Mouse (Mus musculus) intestine, postnatal 0 days (tissue): Measurements from ENCODE around the gene Map3k21. TPM values are rescaled to one million over a fixed set of nuclear protein-coding genes. Genes with fewer than 3 reads are reported as not detected.

Experiments used
- ATAC-seq: fragments of 200-750 bp; cut with Nextera tagmentation; 2 replicates; pipeline ENCODE4 v1.8.0; 2017; ENCODE audit warnings: mild to moderate bottlenecking, moderate TSS enrichment, moderate library complexity
- H3K27ac ChIP-seq: fragments of 300-500 bp; sonication (generic); 2 replicates; pipeline ENCODE4 v1.5.1; 2014; ENCODE audit warnings: mild to moderate bottlenecking, low read depth, low read length, moderate library complexity
- H3K27me3 ChIP-seq: fragments of 300-500 bp; sonication (generic); replicated peaks from 2 replicates; pipeline ENCODE4 v1.6.1; 2014; ENCODE audit warnings: low read length, mixed read lengths; ENCODE audit not compliant: control insufficient read depth, insufficient read depth
- H3K36me3 ChIP-seq: fragments of 300-500 bp; sonication (generic); 2 replicates; pipeline ENCODE4 v1.6.1; 2014; ENCODE audit warnings: mild to moderate bottlenecking, moderate library complexity; ENCODE audit not compliant: control insufficient read depth, insufficient read depth
- H3K4me1 ChIP-seq: fragments of 300-500 bp; sonication (generic); replicated peaks from 2 replicates; pipeline ENCODE4 v1.6.1; 2014; ENCODE audit warnings: antibody characterized with exemption, low read length, mixed read lengths; ENCODE audit not compliant: control insufficient read depth, insufficient read depth
- H3K4me2 ChIP-seq: fragments of 300-500 bp; sonication (generic); replicated peaks from 2 replicates; pipeline ENCODE4 v1.6.1; 2014; ENCODE audit warnings: low read depth, mild to moderate bottlenecking, moderate library complexity
- H3K4me3 ChIP-seq: fragments of 300-500 bp; sonication (generic); 2 replicates; pipeline ENCODE4 v1.5.1; 2014; ENCODE audit warnings: low read depth, low read length
- H3K9ac ChIP-seq: fragments of 300-500 bp; sonication (generic); 2 replicates; pipeline ENCODE4 v1.6.1; 2014; ENCODE audit warnings: mild to moderate bottlenecking, low read depth, low read length
- H3K9me3 ChIP-seq: fragments of 300-500 bp; sonication (generic); 2 replicates; pipeline ENCODE4 v1.6.1; 2016; ENCODE audit warnings: mixed run types; ENCODE audit not compliant: control insufficient read depth
- CTCF ChIP-seq: sonication (generic); IDR thresholded peaks from 2 replicates; pipeline ENCODE4 v1.5.1; 2016; ENCODE audit warnings: low read depth, mild to moderate bottlenecking, control low read depth, antibody characterized with exemption, moderate library complexity
- WGBS: fragments of 180-500 bp; shearing (Covaris S2); extraction: QIAGEN DNeasy Blood & Tissue Kit; methylation state at CpG from one replicate; pipeline ENCODE4 v1.1.7; 2014; 5-methylcytosine and 5-hydroxymethylcytosine counted together
- polyA plus RNA-seq: library from polyadenylated mRNA; unstranded; fragments of >200 nt; fragmentation: Nextera tagmentation; extraction: Ambion mirVana; gene quantifications from 2 replicates; pipeline ENCODE4 v1.2.1, GENCODE M21; 2015

Map3k21 gene
- polyA plus RNA-seq, 1 experiment from 2014 or later, result 4.5 TPM

- Histone ChIP-seq H3K4me1 (no peaks in the 10 kb centered on the region), H3K27ac (peak overlapping the region; percentile 77), H3K36me3 (no peaks in the 10 kb centered on the region), H3K27me3 (no peaks in the 10 kb centered on the region), H3K9ac (0 out of 2 replicates have a peak overlapping the region, but pooled peaks have one; percentile 22), H3K9me3 (no peaks in the 10 kb centered on the region), H3K4me3 (no peak overlapping the region), H3K4me2 (peak overlapping the region; percentile 49)
- 34% methylated on average over 8 of the region's 8 CpGs for WGBS
- no peak for TF ChIP-seq CTCF
- no peak for ATAC-seq
Observed at GRCm38 (mm10) chr8:125919560-125919959, 9.3 kb downstream of the Map3k21 start.

GRCm38 (mm10) chr8:125920281-125920680 is 10.0 kb downstream of the Map3k21 start:
- Histone ChIP-seq H3K4me3 (no peak overlapping the region), H3K4me1 (no peaks in the 10 kb centered on the region), H3K27ac (peak overlapping the region; percentile 46; the same call in 1 of the 2 replicates), H3K36me3 (no peaks in the 10 kb centered on the region), H3K9ac (no peak overlapping the region), H3K27me3 (no peaks in the 10 kb centered on the region), H3K9me3 (no peaks in the 10 kb centered on the region), H3K4me2 (peak overlapping the region; percentile 24; the same call in 1 of the 2 replicates)
- no peak for ATAC-seq
- TF ChIP-seq CTCF, result no peak
- WGBS, result 56% methylated on average over 10 of the region's 10 CpGs

- H3K27me3 ChIP-seq, result no peaks in the 10 kb centered on the region
- H3K27ac ChIP-seq, result peak overlapping the region; percentile 46; the same call in 1 of the 2 replicates
- no peaks in the 10 kb centered on the region for H3K9me3 ChIP-seq
- TF ChIP-seq CTCF, result no peak
- no peak overlapping the region for H3K4me3 ChIP-seq
- H3K4me1 ChIP-seq, result no peaks in the 10 kb centered on the region
- 38% methylated on average over 9 of the region's 9 CpGs for WGBS
- no peak for ATAC-seq
- peak overlapping the region; percentile 24; the same call in 1 of the 2 replicates for H3K4me2 ChIP-seq
- no peak overlapping the region for H3K9ac ChIP-seq
- H3K36me3 ChIP-seq, result no peaks in the 10 kb centered on the region
Observed at GRCm38 (mm10) chr8:125920761-125921160, 10.5 kb downstream of the Map3k21 start.

- H3K9ac ChIP-seq, result no peak overlapping the region
- no peak for TF ChIP-seq CTCF
- no peaks in the 10 kb centered on the region for H3K9me3 ChIP-seq
- ATAC-seq, result no peak
- H3K4me1 ChIP-seq, result no peaks in the 10 kb centered on the region
- peaks cover 7% of the 10 kb centered on the region for H3K36me3 ChIP-seq
- no peak overlapping the region for H3K27ac ChIP-seq
- WGBS, result 31% methylated on average over 3 of the region's 3 CpGs
- H3K4me2 ChIP-seq, result no peak overlapping the region
- H3K4me3 ChIP-seq, result no peak overlapping the region
- H3K27me3 ChIP-seq, result no peaks in the 10 kb centered on the region
Observed at GRCm38 (mm10) chr8:125922333-125922732, 12.1 kb downstream of the Map3k21 start.

- H3K9me3 ChIP-seq, result no peaks in the 10 kb centered on the region
- TF ChIP-seq CTCF, result no peak
- no peak overlapping the region for H3K9ac ChIP-seq
- H3K36me3 ChIP-seq, result peaks cover 27% of the 10 kb centered on the region
- no peak overlapping the region for H3K4me2 ChIP-seq
- H3K4me1 ChIP-seq, result no peaks in the 10 kb centered on the region
- H3K4me3 ChIP-seq, result no peak overlapping the region
- 83% methylated on average over 4 of the region's 4 CpGs for WGBS
- H3K27me3 ChIP-seq, result no peaks in the 10 kb centered on the region
- no peak for ATAC-seq
- H3K27ac ChIP-seq, result no peak overlapping the region
Observed at GRCm38 (mm10) chr8:125926636-125927035, 16.4 kb downstream of the Map3k21 start.

- H3K9me3 ChIP-seq, result no peaks in the 10 kb centered on the region
- 43% methylated on average over 11 of the region's 11 CpGs for WGBS
- H3K4me1 ChIP-seq, result no peaks in the 10 kb centered on the region
- no peak overlapping the region for H3K4me2 ChIP-seq
- ATAC-seq, result peak; percentile 79
- no peak overlapping the region for H3K4me3 ChIP-seq
- no peaks in the 10 kb centered on the region for H3K27me3 ChIP-seq
- TF ChIP-seq CTCF, result no peak
- H3K27ac ChIP-seq, result peak overlapping the region; percentile 63
- peaks cover 32% of the 10 kb centered on the region for H3K36me3 ChIP-seq
- H3K9ac ChIP-seq, result no peak overlapping the region
Observed at GRCm38 (mm10) chr8:125930276-125931046, 20.2 kb downstream of the Map3k21 start.
